Mouse (Mus musculus) forebrain, embryonic 14.5 days (tissue): ENCODE measurements around the gene Nrm. TPM values are rescaled to one million over a fixed set of nuclear protein-coding genes. Genes with fewer than 3 reads are reported as not detected.
"Not testable (repeated sequence)": the region's sequence is repeated elsewhere in the genome, so short reads cannot be mapped to it uniquely, and the experiment has no call there.

Experiments used
- ATAC-seq: fragments of 200-750 bp; cut with Nextera tagmentation; 2 replicates; pipeline ENCODE4 v1.8.0; 2017; ENCODE audit warnings: mild to moderate bottlenecking, moderate library complexity
- DNase-seq: peaks from one replicate; pipeline ENCODE4 v3.0.0-alpha.2; 2015; ENCODE audit warnings: low spot score
- H3K27ac ChIP-seq: fragments of 300-500 bp; sonication (generic); 2 replicates; pipeline ENCODE4 v1.5.1; 2014; ENCODE audit warnings: low read depth, mild to moderate bottlenecking, control low read depth, low read length, moderate library complexity
- H3K27me3 ChIP-seq: fragments of 300-500 bp; sonication (generic); replicated peaks from 2 replicates; pipeline ENCODE4 v1.6.1; 2014; ENCODE audit warnings: low read length, control low read depth, mixed read lengths; ENCODE audit not compliant: control insufficient read depth, insufficient read depth
- H3K36me3 ChIP-seq: fragments of 300-500 bp; sonication (generic); 2 replicates; pipeline ENCODE4 v1.6.1; 2014; ENCODE audit warnings: low read length, control low read depth; ENCODE audit not compliant: control insufficient read depth, insufficient read depth
- H3K4me1 ChIP-seq: fragments of 300-500 bp; sonication (generic); 2 replicates; pipeline ENCODE4 v1.6.1; 2014; ENCODE audit warnings: antibody characterized with exemption, low read length, control low read depth; ENCODE audit not compliant: control insufficient read depth, insufficient read depth
- H3K4me2 ChIP-seq: fragments of 300-500 bp; sonication (generic); 2 replicates; pipeline ENCODE4 v1.6.1; 2014; ENCODE audit warnings: mild to moderate bottlenecking, control low read depth, low read length
- H3K4me3 ChIP-seq: fragments of 300-500 bp; sonication (generic); 2 replicates; pipeline ENCODE4 v1.5.1; 2014; ENCODE audit warnings: low read depth, low read length, control low read depth
- H3K9ac ChIP-seq: fragments of 300-500 bp; sonication (generic); 2 replicates; pipeline ENCODE4 v1.6.1; 2014; ENCODE audit warnings: mild to moderate bottlenecking, low read length, control low read depth, moderate library complexity
- H3K9me3 ChIP-seq: fragments of 300-500 bp; sonication (generic); replicated peaks from 2 replicates; pipeline ENCODE4 v1.6.1; 2016; ENCODE audit warnings: low read length, control low read depth, mixed read lengths; ENCODE audit not compliant: control insufficient read depth
- WGBS: fragments of 180-500 bp; shearing (Covaris S2); extraction: QIAGEN DNeasy Blood & Tissue Kit; methylation state at CpG from one replicate; pipeline ENCODE4 v1.1.7; 2014; 5-methylcytosine and 5-hydroxymethylcytosine counted together
- polyA plus RNA-seq: library from polyadenylated mRNA; unstranded; fragments of >200 nt; fragmentation: Nextera tagmentation; extraction: Ambion mirVana; gene quantifications from 2 replicates; pipeline ENCODE4 v1.2.1, GENCODE M21; 2014

Gene Nrm
- polyA plus RNA-seq, 1 experiment from 2014 or later: 29.6 TPM

- Histone ChIP-seq H3K36me3 (peaks cover 37% of the 10 kb centered on the region), H3K27ac (peak within 1 kb of the TSS; percentile 97), H3K9me3 (no peaks in the 10 kb centered on the region), H3K9ac (peak within 1 kb of the TSS; percentile 98), H3K4me3 (peak within 1 kb of the TSS; percentile 77), H3K27me3 (no peaks in the 10 kb centered on the region), H3K4me1 (peaks cover 30% of the 10 kb centered on the region), H3K4me2 (peak within 1 kb of the TSS; percentile 89)
- under 1% methylated on average over 28 of the region's 29 CpGs for WGBS
- DNase-seq: peak; percentile 99
- ATAC-seq: peak; percentile 75
Observed at GRCm38 (mm10) chr17:35838122-35838544, 23.0 kb upstream of the Nrm start, which contains the start of gene Tubb5. Gene Tubb5 (minus strand): TSS chr17:35838306.

- Histone ChIP-seq H3K9me3 (no peaks in the 10 kb centered on the region), H3K27ac (peak overlapping the region; percentile 92), H3K36me3 (peaks cover 33% of the 10 kb centered on the region), H3K4me1 (peaks cover 26% of the 10 kb centered on the region), H3K4me3 (peak overlapping the region; percentile 77), H3K27me3 (no peaks in the 10 kb centered on the region), H3K4me2 (peak overlapping the region; percentile 72), H3K9ac (peak overlapping the region; percentile 65)
- 0 out of 2 replicates have a peak, but pooled peaks have one; percentile 10 for ATAC-seq
- WGBS: 1% methylated on average over 5 of the region's 5 CpGs
- DNase-seq: no peak
Observed at GRCm38 (mm10) chr17:35838570-35838969, 22.5 kb upstream of the Nrm start.

DNA sequence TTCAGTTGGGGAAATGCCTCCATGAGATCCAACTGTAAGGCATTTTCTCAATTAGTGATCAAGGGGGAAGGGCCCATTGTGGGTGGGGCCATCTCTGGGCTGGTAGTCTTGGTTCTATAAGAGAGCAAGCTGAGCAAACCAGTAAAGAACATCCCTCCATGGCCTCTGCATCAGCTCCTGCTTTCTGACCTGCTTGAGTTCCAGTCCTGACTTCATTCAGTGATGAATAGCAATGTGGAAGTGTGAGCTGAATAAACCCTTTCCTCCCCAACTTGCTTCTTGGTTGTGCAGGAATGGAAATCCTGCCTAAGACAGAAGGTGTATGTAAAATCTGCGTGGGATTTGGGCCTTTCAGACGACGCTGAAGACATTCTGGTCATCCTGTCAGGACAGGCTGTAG lies 22.1 kb upstream of the Nrm start:
- H3K4me2 ChIP-seq: peak overlapping the region; percentile 72
- not testable (repeated sequence) for ATAC-seq, DNase-seq, H3K9me3 ChIP-seq, H3K27me3 ChIP-seq
- peaks cover 28% of the 10 kb centered on the region for H3K36me3 ChIP-seq
- 53% methylated on average over 3 of the region's 3 CpGs for WGBS
- peak overlapping the region; percentile 65 for H3K9ac ChIP-seq
- H3K4me1 ChIP-seq: peaks cover 24% of the 10 kb centered on the region
- H3K4me3 ChIP-seq: peak overlapping the region; percentile 77
- peak overlapping the region; percentile 92 for H3K27ac ChIP-seq

DNA sequence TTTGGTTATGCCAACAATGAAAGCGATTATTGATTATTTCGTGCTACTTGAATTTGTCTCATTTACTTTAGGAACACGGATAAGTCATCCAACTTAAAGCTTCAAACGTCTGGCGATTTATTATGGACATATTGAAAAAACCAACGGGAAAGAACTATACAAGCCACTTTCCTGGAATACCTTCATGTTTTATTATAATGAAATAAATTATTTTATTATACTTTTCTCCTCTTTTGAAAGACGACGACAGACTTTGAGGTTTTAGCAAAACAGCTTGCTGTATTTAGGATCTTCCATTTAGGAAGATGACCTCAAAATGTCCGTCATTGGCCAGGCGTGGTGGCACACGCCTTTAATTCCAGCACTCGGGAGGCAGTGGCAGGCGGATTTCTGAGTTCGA lies 20.6 kb upstream of the Nrm start:
- DNase-seq (no peak), ATAC-seq (no peak)
- 0 out of 2 replicates have a peak overlapping the region, but pooled peaks have one; percentile 44 for H3K27ac ChIP-seq
- H3K4me1 ChIP-seq: peaks cover 13% of the 10 kb centered on the region
- peak overlapping the region; percentile 43 for H3K4me2 ChIP-seq
- H3K4me3 ChIP-seq: peak overlapping the region; percentile 54
- H3K9me3 ChIP-seq: no peaks in the 10 kb centered on the region
- no peaks in the 10 kb centered on the region for H3K27me3 ChIP-seq
- H3K9ac ChIP-seq: no peak overlapping the region; the same call in 1 of the 2 replicates
- H3K36me3 ChIP-seq: peaks cover 26% of the 10 kb centered on the region
- WGBS: 56% methylated on average over 14 of the region's 14 CpGs

DNA sequence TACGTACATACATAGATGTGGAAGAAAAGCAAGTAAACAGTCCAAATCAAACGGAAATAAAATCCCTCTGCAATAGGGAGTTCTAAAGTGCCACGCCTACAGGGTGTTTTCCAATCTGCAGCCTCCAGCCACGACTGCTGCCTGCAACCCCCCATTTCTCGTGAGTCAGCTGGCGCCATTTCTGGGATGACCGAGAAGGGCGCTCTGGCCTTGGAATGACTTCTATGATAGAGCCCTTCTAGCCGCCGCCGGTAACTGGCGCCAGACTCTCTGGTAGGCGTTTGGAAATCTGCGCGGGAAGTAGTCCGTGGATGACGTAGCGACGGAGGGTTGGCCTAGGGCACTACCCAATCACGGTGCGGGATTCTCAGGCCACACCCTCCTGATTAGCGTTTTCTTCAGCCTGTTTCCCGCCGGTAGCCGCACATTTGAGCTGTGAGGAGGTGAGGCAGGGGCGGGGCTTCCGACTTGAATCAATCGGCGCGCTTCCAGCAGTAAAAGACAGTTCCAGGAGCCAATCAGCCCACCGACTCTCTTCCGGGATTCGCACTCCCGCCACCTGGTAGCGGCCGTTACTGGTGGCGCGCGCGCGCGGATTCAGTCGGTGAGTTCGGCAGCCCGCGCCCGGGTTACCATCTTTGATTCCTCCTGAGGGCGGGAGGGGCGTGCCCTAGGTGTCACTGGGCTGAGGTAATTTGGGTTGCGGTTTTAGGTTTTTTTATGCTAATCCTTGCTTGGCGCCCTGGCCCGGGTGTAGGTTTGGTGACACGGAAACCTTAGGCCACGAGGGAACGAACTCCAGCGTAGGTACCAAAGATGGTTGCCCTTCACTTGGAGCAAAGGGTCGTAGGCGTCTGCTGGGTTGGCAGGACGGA lies 19.8 kb upstream of the Nrm start, which contains the start of gene Mdc1:
Gene Mdc1 (plus strand): TSS at position 440 of the 875 bp plus-strand sequence.
- H3K4me1 ChIP-seq: peaks cover 7% of the 10 kb centered on the region
- peak; percentile 87 for ATAC-seq
- H3K4me3 ChIP-seq: peak within 1 kb of the TSS; percentile 54
- peak within 1 kb of the TSS; percentile 56; the same call in 1 of the 2 replicates for H3K27ac ChIP-seq
- H3K36me3 ChIP-seq: peaks cover 26% of the 10 kb centered on the region
- H3K4me2 ChIP-seq: peak within 1 kb of the TSS; percentile 61
- H3K27me3 ChIP-seq: no peaks in the 10 kb centered on the region
- H3K9me3 ChIP-seq: no peaks in the 10 kb centered on the region
- H3K9ac ChIP-seq: peak within 1 kb of the TSS; percentile 68
- DNase-seq: peak; percentile 100
- under 1% methylated on average over 59 of the region's 59 CpGs for WGBS

- Histone ChIP-seq H3K4me1 (peaks cover 7% of the 10 kb centered on the region), H3K36me3 (peaks cover 28% of the 10 kb centered on the region), H3K9ac (peak overlapping the region; percentile 68), H3K9me3 (no peaks in the 10 kb centered on the region), H3K27ac (peak overlapping the region; percentile 56; the same call in 1 of the 2 replicates), H3K27me3 (no peaks in the 10 kb centered on the region), H3K4me3 (peak overlapping the region; percentile 54), H3K4me2 (peak overlapping the region; percentile 61)
- ATAC-seq (no peak), DNase-seq (no peak)
- WGBS: 17% methylated on average over 11 of the region's 11 CpGs
Observed at GRCm38 (mm10) chr17:35842006-35842405, 19.1 kb upstream of the Nrm start.

- Histone ChIP-seq H3K27me3 (no peaks in the 10 kb centered on the region), H3K4me2 (no peak overlapping the region), H3K4me1 (peaks cover 7% of the 10 kb centered on the region), H3K9me3 (no peaks in the 10 kb centered on the region), H3K36me3 (peaks cover 43% of the 10 kb centered on the region), H3K27ac (no peak overlapping the region), H3K9ac (no peak overlapping the region), H3K4me3 (no peak overlapping the region)
- 94% methylated on average over 3 of the region's 3 CpGs for WGBS
- ATAC-seq (no peak), DNase-seq (no peak)
Observed at GRCm38 (mm10) chr17:35843514-35843913, 17.6 kb upstream of the Nrm start.

DNA sequence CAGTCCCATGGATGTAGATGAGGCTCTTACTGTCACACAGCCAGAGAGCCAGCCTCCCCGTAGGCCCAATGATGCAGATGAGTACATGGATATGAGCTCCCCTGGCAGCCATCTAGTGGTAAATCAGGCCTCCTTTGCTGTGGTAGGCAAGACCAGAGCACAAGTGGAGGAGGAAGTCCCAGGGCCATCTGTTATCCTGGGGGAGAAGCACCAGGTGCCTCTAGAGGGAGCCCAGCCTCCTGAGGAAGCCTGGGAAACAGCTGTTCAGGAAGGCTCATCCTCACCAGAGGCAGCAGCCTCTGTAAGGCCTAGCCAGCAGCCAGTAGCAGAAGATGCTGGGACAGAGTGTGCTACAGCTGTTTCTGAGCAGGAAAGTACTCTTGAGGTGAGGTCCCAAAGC lies 13.0 kb upstream of the Nrm start:
- Histone ChIP-seq H3K9ac (no peak overlapping the region), H3K4me1 (no peaks in the 10 kb centered on the region), H3K27me3 (no peaks in the 10 kb centered on the region), H3K27ac (no peak overlapping the region), H3K36me3 (peaks cover 86% of the 10 kb centered on the region), H3K9me3 (no peaks in the 10 kb centered on the region), H3K4me2 (no peak overlapping the region), H3K4me3 (no peak overlapping the region)
- DNase-seq (no peak), ATAC-seq (no peak)
- WGBS: 71% methylated on average over 1 of the region's 1 CpGs

- H3K4me1 ChIP-seq: no peaks in the 10 kb centered on the region
- no peak overlapping the region for H3K4me3 ChIP-seq
- H3K27ac ChIP-seq: no peak overlapping the region
- 81% methylated on average over 3 of the region's 3 CpGs for WGBS
- H3K9ac ChIP-seq: no peak overlapping the region
- H3K36me3 ChIP-seq: peaks cover 91% of the 10 kb centered on the region
- H3K4me2 ChIP-seq: no peak overlapping the region
- no peaks in the 10 kb centered on the region for H3K27me3 ChIP-seq
- DNase-seq: no peak
- no peak for ATAC-seq
- H3K9me3 ChIP-seq: no peaks in the 10 kb centered on the region
Observed at GRCm38 (mm10) chr17:35850974-35851373, 10.1 kb upstream of the Nrm start.
